Mouse (Mus musculus) heart, postnatal 14 days (tissue): ENCODE results near the gene Meig1. TPM values are rescaled to one million over a fixed set of nuclear protein-coding genes. Genes with fewer than 3 reads are reported as not detected.
"Not testable (repeated sequence)": the region's sequence is repeated elsewhere in the genome, so short reads cannot be mapped to it uniquely, and the experiment has no call there.

ENCODE experiments used
- DNase-seq, 2 experiments: peaks; one replicate each; pipeline ENCODE4 v3.0.0; 2021 to 2022
- intact Hi-C: fragments of 180-260 bp; cut with DNase I; formaldehyde crosslinking; loops from one replicate; pipeline ENCODE4 v1.15.1; 2025
- long read RNA-seq, 2 experiments: library from polyadenylated mRNA; stranded (forward); transcript quantifications; one replicate each; pipeline ENCODE4 v2.0.0; 2021
- total RNA-seq, 2 experiments: library from RNA; stranded (reverse); gene quantifications; 2 replicates each; pipeline ENCODE4 v1.2.3; 2021

The Meig1 gene
- 1 to 10 TPM; 2.2 to 3.0 TPM for total RNA-seq
- long read RNA-seq, experiment 1, partial matches to known transcripts: 0 of 1 reads
- long read RNA-seq, experiment 1, other reads (novel, unspliced or antisense): 0 of 1 reads
- long read RNA-seq, experiment 2, partial matches to known transcripts: 0 of 3 reads
- long read RNA-seq, experiment 2, other reads (novel, unspliced or antisense): 0 of 3 reads

DNA sequence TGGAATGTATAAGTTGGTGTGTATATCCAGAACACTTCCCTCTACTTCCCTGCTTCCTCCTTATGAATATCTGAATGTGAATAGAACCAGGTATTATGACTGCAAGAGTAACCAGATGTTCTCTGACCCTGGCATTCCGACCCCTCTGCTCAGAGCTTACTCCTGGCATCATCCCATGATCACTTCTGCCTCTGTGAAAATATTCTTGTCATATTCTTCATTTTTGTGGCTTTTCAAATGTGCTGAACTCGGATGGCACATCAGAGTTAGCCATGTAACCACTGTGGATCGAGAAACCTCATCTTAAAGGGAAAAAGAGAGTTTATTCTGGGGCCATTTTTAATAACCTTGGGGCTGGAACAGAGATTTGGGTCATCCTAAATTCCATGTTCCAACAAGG lies at the start of gene Meig1:
TSS of gene Meig1 (minus strand) at position 101 of the 400 bp plus-strand sequence.
- intact Hi-C loops: loop anchor here (5.0 kb wide), 1 partner anchor 90 kb away; the partner anchor contains the start of genes Cdnf, Gm45902 and Hspa14
- DNase-seq: no peak

DNA sequence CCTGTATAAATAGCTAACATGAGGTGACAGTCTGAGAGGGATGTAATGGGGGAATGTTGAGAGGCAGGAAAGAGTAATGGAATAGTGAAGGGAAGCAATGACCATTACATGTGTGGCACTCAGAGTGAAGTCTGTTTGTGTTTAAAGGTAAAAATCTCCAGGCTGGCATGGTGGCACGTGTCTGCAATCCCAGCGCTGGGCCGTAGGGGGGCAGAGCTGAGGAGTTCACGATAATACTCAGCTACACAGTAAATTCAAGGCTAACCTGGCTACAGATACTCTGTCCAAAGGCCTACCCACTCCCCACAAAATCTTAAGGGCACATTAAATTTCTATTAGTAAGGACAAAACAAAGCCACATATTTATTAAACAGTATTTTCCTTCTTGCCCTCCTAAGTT lies 34.1 kb upstream of the Meig1 start:
- no peak for DNase-seq
- intact Hi-C loops: no loop called here

DNA sequence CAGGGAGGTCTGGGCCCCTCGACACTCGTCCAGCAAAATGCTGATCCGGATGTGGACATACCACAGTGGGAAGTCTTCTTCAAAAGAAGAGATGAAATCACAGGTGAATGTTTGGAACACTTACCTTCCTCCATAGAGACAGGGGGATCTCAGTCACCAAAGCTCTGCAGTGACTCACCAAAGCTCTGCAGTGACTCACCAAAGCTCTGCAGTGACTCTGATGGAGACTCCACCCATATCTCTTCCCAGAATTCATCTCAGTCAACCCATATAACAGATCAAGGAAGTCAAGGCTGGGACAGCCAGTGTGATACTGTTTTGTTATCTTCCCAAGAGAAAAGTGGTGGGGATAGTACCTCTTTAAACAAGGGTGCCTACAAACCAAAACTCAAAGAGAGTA lies 30.6 kb upstream of the Meig1 start:
- no peak for DNase-seq
- intact Hi-C loops: no loop called here

DNA sequence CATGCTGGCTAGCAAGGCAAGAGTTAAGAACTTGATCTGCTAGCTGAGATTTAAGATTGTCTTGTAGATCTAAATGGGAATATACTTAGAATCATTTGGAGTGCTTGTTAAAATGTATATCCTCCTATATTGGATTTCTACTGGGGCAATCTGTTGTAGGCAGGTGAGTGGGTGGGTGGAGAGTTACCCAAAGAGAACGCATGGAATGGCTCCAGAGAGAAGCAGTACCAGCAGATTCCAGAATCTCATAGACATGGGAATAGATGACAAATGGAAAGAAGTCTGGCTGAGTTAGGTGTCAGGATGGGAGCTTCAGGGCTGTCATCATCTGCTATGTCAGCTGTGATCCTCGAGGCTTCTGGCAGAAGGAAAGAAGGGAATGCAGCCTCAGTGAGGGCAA lies 27.0 kb upstream of the Meig1 start:
- intact Hi-C loops: no loop called here
- no peak for DNase-seq

DNA sequence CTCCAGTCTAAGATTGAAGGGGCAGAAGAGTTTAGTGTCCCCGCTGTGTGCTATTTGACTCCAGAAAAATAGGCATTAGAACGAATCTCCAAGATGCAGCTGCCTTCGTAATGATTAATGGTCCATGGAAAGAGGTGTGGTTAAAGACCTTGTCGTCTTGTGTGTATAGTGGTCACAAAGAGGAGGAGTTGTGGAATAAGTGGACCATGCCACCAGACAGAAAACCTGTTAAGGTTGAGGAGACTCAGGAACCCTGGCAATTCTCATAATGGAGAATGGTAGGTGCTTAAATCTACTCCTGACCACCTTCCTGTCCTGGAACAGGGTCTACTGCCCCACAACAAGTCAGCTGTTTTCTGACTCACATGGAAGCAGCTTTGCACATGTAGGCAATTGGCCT lies 23.5 kb upstream of the Meig1 start:
- intact Hi-C loops: no loop called here
- DNase-seq: no peak

DNA sequence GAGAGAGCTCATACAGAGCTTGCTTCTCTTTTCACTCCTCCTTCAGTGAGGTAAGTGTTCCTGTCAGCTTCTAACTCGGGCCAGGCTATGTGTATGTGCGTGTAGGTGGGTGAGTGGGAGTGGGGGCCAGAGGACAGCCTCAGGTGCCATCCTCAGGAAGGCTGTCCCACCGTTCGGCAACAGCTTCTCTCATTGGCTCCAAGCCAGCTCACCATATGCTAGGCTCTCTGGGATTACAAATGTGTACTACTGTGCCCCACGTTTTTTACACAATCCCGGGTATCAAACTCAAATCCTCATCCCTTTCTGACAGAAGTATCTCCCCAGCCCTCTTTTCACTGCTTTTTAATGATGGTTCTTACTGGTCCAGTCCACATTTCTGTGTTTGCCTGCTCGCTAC lies 21.8 kb upstream of the Meig1 start:
- no peak for DNase-seq
- intact Hi-C loops: no loop called here

DNA sequence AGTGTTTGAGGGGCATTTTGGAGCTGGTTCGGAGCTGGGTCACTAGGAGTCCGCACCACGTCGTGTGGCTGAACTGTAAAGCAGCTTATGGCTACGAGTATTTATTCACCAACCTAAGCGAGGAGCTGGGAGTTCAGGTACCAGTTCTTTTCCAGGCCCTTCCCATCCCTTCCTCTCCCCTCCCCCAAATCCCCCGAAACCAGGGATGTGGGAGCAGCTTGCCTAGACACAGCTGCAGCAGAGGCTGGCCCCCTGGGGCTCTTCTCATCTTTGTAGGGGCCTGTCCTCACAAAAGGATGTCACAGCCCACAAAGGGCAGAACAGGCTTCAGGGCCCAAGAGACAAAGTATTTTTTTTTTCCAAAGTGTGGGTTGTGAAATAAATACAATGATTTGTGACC lies 15.5 kb upstream of the Meig1 start:
- intact Hi-C loops: no loop called here
- no peak for DNase-seq

DNA sequence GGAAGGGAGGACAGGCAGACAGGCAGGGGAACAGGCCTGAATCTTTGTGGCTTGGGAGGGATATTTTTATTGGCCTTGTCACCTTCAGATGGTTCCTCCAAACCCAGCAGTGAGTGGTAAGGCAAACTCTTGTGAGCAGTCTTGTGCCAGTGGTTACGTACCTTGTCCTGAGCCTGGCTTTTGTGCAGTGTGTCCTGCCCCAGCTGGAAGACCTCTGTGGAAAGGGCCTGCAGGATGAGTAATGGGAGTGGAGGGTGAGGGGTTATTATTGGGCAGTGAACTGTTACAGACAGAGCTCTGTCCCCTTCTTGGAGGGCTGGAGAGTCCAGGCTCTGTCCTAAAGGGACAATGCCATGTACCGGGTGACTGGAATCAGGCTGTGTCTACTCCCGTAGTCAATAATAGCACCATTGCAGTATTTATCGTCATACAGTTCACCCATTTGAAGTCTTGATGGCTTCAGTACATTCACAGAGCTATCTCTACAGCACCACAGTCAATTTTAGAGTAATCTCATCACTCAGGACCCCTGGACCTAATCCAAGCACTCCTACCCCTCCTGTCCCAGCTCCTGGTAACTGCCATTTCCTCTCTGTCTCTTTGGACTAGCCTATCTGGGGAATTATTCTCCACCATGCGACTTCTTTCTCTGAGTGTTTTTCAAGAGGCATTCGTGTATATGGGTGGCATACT lies 13.1 kb upstream of the Meig1 start:
- no peak for DNase-seq
- intact Hi-C loops: no loop called here

DNA sequence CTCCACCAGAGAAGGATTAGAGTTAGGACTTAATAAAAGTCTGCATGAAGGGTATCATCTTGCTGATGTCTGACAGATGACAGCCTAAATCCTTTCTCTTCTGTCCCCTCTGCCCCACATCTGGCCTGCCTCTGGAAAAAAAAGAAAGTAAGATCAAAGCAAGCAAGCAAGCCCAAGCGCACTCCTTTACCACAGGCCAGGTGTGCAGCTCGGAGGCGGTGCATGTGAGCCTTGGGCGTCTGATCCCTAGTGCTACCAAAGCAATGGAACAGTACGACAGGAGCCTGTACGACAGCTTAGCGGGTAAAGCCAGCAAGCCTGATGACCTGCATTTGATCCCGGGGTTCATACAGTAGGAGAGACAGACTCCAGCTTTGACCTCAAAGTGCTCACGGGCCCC lies 8.5 kb upstream of the Meig1 start:
- DNase-seq: no peak
- intact Hi-C loops: no loop called here

DNA sequence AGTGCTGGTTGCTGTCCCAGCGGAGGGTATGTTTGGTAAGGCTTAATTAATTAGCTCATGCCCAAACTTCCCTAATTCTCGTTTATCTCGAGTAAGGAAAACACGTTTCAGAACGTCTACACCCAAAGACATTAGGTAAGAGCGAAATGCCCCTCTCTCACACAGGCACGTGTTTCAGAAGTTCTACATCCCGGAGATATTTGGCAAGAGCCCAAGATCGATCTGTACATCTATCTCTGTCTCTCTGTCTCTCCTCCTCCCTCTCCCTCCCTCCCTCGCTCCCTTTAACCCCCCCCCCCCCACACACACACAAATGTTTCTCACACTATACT lies 2.1 kb upstream of the Meig1 start:
- intact Hi-C loops: loop anchor here (5.0 kb wide), 1 partner anchor 88 kb away; the partner anchor contains the start of genes Cdnf, Gm45902 and Hspa14
- no peak for DNase-seq

DNA sequence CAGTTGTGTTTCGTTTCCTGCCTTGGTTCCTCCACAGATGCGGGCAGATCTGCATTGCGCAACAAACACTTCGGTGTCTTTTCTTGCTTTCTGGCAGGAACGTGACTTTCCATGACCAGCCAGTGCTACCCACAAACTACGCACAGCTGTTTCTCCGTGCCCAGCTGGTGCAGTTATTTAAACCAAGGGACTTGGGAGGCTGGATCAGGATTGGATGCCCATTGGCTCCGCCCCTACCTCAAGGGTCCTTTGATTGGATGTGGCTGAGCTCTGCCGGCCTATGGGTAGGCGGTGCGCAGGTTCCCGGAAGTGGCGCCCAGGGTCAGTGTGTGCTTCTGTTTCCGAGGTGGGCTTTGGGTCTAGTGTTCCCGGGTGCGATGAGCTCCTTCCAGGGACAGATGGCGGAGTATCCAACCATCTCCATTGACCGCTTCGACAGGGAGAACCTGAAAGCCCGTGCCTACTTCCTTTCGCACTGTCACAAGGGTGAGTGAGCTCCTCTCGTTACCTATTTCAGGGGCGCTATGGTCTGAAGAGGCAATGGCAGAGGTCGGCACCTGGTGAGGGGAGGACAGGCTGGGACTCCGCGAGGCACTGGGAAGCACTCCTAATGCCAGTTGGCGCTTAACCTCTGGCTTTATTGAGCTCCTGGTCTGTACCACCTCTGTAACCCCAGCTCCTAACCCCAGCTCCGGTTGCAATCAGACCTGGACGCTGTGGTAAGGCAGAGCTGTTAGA lies 1.6 kb upstream of the Meig1 start, which contains the start of gene Dclre1c:
TSS of gene Dclre1c (plus strand) at position 291 of the 738 bp plus-strand sequence.
- DNase-seq: peak; percentile 84 to 87
- intact Hi-C loops: loop anchor here (5.0 kb wide), 1 partner anchor 88 kb away; the partner anchor contains the start of genes Cdnf, Gm45902 and Hspa14

DNA sequence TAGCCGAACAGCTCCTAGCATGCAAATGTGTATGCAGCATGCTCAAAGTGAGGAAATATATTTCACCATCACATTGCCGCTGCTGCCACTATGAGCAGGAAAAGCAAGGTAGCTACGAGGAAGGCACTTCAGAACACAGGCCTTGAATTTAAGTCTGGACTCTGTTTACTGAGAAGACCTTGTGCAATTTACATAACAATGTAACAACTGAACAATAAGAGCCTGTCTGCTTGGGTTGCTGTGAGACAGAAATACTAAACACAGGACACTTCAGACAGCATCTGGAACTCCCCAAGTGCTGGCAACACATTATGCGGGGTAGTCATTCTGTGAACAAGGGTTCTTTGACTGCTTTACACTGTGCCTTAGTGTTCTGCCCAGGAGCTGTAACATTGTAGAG lies 2.3 kb downstream of the Meig1 start:
- intact Hi-C loops: loop anchor here (5.0 kb wide), 1 partner anchor 92 kb away; the partner anchor contains the start of genes Cdnf, Gm45902 and Hspa14
- no peak for DNase-seq

DNA sequence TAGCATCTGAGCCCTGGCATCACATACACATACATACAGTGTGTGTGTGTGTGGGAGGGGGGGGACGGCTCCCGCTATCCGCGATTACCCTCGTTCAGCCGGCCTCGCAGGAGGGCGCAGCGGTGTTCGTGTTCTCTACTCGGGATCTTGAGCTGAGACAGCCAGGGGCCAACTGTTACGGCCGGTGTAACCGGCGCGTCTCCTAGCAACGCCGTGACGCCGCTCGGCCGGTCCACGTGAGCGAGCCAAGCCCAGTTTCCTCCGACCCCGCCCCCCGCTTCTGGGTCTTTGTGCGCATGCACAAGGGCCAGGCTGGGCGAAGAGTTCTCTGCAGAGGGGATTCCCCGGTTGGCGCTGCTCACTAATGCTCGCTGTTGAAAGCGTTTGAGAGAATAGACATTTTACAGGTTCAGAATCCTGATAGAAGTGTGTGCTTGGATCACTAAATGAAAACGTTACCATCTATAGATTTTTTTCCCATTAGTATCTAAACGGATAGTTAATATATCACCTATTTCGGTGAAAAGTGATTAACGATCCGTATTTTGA lies 3.5 kb downstream of the Meig1 start:
- peak; percentile 95 to 97 for DNase-seq
- intact Hi-C loops: no loop called here

DNA sequence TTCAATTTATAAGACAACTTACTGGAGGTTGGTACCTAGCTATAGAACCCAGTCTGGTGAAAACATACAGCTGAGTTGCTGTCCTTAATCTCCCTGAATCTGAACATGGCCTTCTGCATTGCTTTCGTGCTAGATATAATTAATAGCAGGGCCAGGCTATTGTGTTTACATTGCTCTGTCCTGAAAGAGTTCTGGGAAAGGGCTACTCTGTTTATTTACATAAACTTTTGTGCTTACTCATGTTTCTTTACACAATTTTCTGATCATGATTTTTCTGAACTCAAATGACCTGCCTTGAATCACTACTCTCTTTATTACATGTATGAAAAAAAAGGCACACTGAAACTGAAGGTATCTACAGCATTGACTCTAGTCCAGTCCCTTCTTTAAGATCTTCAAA lies 6.8 kb downstream of the Meig1 start:
- intact Hi-C loops: no loop called here
- no peak for DNase-seq

DNA sequence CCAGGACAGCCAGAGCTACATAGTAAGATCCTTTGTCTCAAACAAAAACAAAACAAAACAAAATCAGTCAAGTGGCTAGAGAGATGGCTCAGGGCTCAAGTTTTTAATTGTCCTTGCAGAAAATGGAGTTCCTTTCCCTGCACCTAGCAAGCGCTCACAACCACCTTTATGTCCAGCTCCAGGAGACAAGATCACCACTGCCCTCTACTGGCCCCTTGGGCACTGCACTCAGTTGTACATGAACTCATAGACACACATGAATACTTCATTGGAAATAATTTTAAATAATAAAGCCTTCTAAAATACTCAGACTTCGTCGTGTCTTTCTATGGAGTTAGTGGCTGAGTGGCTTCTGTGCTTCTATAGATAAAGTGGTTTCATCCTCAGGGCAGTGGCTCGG lies 8.2 kb downstream of the Meig1 start:
- intact Hi-C loops: loop anchor here (5.0 kb wide), 1 partner anchor 67 kb away; no protein-coding TSS in a partner anchor
- peak; percentile 50 to 65 for DNase-seq

DNA sequence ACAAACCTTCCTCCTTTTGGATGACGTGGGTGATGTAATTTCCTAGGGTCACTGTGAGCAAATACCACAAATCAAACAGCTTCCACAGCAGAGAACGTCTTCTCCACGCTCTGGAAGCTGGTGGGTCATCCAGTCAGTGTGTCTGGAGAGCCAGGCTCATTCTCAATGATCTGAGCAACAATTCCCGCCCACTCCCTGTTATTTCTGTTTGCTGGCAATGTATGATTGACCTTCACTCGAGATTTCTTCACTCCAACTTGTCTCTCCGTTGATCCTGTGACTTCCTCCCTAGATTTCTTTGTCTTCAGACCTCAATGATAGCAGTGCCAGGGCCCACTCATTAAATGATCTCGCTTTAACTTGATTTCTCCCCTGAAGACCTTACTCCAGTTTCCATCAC lies 14.7 kb downstream of the Meig1 start:
- DNase-seq: no peak
- intact Hi-C loops: no loop called here

DNA sequence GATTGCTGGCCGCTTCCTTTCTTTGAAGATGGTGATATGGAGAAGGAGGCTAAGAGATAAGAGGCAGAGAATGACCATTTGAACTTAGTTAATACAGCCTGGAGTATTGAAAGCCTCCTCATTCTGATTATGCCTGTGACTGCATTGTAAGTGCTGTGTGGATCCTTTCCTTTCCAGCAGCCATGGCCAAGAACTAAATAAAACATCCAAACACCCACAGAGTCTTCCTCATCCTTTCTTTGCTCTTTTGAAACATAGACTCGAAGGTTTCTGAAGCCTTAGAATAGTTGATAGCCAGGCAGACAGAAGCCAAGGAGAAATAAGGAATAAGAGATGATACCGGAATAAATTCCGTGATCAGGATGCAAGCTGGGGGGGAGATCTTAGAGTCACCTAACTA lies 16.5 kb downstream of the Meig1 start:
- no peak for DNase-seq
- intact Hi-C loops: no loop called here

DNA sequence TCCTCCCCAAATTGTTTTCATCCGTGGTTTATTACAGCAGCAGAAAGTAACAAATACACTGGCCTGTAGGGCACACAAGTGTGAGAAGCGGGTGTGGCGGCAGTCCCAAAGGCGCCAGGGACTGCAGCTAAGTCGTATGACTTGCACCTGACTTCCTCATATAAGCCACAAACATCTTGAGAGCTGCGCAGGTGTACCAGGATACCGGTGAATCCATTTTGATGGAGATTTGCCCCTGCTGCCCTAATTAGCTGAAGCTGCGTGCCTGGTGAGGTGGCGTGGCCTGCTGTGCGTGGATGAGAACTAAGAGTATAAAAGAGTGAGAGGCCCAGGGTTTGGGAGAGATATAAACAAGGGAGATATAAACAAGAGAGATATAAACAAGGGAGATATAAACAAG lies 25.3 kb downstream of the Meig1 start, which contains the start of gene Olah:
TSS of gene Olah (minus strand) at position 101 of the 400 bp plus-strand sequence.
- intact Hi-C loops, DNase-seq: not testable (repeated sequence)

DNA sequence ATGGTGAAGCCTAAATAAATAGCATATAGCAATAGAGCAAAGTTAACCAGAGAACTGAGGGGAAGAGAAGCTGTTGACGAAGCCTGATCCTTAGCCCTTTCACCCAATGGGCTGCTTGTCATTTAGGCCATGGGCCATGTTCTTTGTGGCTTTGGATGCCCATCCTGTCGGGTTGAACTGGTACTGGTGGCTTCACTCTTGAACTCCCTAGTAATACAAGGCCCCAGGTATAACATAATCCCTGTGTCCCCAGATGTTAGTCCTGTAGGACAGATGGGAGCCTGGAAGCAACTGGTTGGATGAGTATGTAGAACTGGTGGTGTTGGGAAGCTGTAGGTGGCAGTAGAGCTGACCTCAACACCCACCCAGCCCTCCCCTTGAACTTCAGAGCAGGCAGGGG lies 30.5 kb downstream of the Meig1 start:
- intact Hi-C loops: no loop called here
- DNase-seq: no peak

DNA sequence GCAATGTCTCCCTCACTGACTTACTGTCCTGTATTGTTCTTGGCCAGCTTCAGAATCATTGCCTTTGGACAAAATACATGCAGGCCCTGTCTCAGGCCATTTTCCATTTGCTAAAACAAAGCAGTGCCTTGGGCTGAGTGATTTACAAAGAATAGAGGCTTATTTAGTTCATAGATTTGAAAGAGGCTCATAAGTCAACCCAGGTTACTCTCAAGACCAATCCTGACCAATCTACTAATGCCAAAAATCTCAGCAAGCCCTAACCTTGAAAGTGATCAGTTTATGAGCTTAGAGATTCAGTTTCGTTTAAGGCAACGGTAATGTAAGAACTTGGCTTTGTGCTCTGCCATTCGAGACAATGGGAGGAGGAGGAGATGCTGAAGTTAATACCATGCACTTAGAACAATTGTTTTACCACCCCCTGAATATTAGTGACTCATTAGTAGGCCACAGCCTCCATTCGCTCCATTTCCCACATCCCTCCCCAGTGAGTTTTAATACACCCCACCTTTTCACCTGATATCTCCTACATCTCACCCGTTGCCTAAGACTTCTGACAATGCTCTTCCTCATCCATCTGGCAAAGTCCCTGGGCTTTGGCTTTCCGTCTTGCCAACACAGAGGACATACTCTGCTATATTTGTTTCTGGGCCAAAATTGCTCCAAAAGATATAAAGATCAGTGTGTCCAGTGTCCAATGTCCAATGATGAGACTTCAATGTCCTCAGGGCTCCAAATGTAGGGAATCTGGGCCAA lies 35.2 kb downstream of the Meig1 start:
- no peak for DNase-seq
- intact Hi-C loops: no loop called here
